Mouse (Mus musculus): ENCODE data around the gene Pilrb2.
A peak's percentile ranks its signal among the peaks of the same experiment; 100 is the strongest.
"Not testable (repeated sequence)": the region's sequence is repeated elsewhere in the genome, so short reads cannot be mapped to it uniquely, and the experiment has no call there.

DNA sequence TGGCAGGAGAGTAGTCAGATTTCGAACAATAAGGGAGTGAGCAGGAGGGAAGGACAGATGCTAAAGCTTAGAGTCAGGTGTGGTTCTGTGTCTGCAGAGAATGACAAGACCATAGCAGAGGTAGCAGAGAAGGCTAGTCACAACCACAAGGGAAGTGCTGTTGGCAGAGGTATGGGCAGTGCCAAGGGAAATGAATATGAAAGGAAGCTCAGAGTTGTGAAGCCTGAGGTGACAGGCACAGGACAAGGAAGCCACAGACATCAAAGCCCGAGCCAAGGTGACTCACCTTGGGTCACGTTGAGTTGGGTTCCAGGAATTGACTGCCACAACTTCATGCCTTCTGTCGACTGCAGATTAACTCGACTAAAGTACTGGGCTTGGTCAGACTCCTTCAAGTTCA, 14.7 kb downstream of the Pilrb2 start:
- TF ChIP-seq POLR2A (IDR thresholded peaks at IDR 0.05; ENCODE audit: control insufficient read depth in 1 of 2, insufficient read depth in 1 of 2, low read depth in 1 of 2, low read length in 2 of 2, poor library complexity in 1 of 2); POLR2AphosphoS5 (IDR thresholded peaks at IDR 0.05; ENCODE audit: borderline replicate concordance, low read depth, low read length); MEF2A (IDR thresholded peaks at IDR 0.05; ENCODE audit: extremely low read depth, insufficient replicate concordance, low read depth, low read length, poor library complexity, severe bottlenecking); SMC3 (IDR thresholded peaks at IDR 0.05; ENCODE audit: low read depth, low read length); NRF1 (IDR thresholded peaks at IDR 0.05; ENCODE audit: insufficient read depth, low read depth, low read length, poor library complexity, severe bottlenecking); CTCF (IDR thresholded peaks at IDR 0.05 in 2 of 3, conservative IDR thresholded peaks at IDR 0.05 in 1 of 3; ENCODE audit: control insufficient read depth in 1 of 3, insufficient read depth in 1 of 3, low read depth in 2 of 3, low read length in 3 of 3, poor library complexity in 1 of 3, severe bottlenecking in 1 of 3); POLR2AphosphoS2 (IDR thresholded peaks at IDR 0.05; ENCODE audit: low read length); TBP (IDR thresholded peaks at IDR 0.05; ENCODE audit: low read depth, low read length); ZNF384 (IDR thresholded peaks at IDR 0.05; ENCODE audit: low read depth, low read length); NELFE (IDR thresholded peaks at IDR 0.05; ENCODE audit: low read depth, low read length); TAL1 (IDR thresholded peaks at IDR 0.05; ENCODE audit: low read length); GABPA (IDR thresholded peaks at IDR 0.05; ENCODE audit: low read depth, low read length): not testable (repeated sequence)
- 0 out of 4 replicates have a peak, but pooled peaks of 1 of the 2 experiments have one; percentile 3 for TF ChIP-seq EP300 (IDR thresholded peaks at IDR 0.05; ENCODE audit: low read depth in 1 of 2, low read length in 2 of 2)
